Mouse (Mus musculus) midbrain, embryonic 13.5 days (tissue): ENCODE data around the gene Asz1. TPM values are rescaled to one million over a fixed set of nuclear protein-coding genes. Genes with fewer than 3 reads are reported as not detected.

Experiments used
- ATAC-seq: fragments of 200-750 bp; cut with Nextera tagmentation; 2 replicates; pipeline ENCODE4 v1.8.0; 2017; ENCODE audit warnings: mild to moderate bottlenecking, moderate TSS enrichment, moderate library complexity
- H3K27ac ChIP-seq: fragments of 300-500 bp; sonication (generic); 2 replicates; pipeline ENCODE4 v1.5.1; 2015; ENCODE audit warnings: inconsistent platforms, mild to moderate bottlenecking, moderate library complexity
- H3K27me3 ChIP-seq: fragments of 300-500 bp; sonication (generic); 2 replicates; pipeline ENCODE4 v1.6.1; 2015; ENCODE audit warnings: mild to moderate bottlenecking, inconsistent platforms
- H3K36me3 ChIP-seq: fragments of 300-500 bp; sonication (generic); 2 replicates; pipeline ENCODE4 v1.6.1; 2015; ENCODE audit warnings: mild to moderate bottlenecking, inconsistent platforms
- H3K4me1 ChIP-seq: fragments of 300-500 bp; sonication (generic); replicated peaks from 2 replicates; pipeline ENCODE4 v1.6.1; 2015; ENCODE audit warnings: inconsistent platforms
- H3K4me2 ChIP-seq: fragments of 300-500 bp; sonication (generic); replicated peaks from 2 replicates; pipeline ENCODE4 v1.6.1; 2015; ENCODE audit warnings: moderate library complexity, mild to moderate bottlenecking, inconsistent platforms
- H3K4me3 ChIP-seq: fragments of 300-500 bp; sonication (generic); replicated peaks from 2 replicates; pipeline ENCODE4 v1.5.1; 2015; ENCODE audit warnings: mild to moderate bottlenecking, inconsistent platforms
- H3K9ac ChIP-seq: fragments of 300-500 bp; sonication (generic); replicated peaks from 2 replicates; pipeline ENCODE4 v1.6.1; 2015; ENCODE audit warnings: mild to moderate bottlenecking, inconsistent platforms
- H3K9me3 ChIP-seq: fragments of 300-500 bp; sonication (generic); 2 replicates; pipeline ENCODE4 v1.6.1; 2016; ENCODE audit warnings: mild to moderate bottlenecking, inconsistent platforms
- WGBS: fragments of 180-500 bp; shearing (Covaris S2); methylation state at CpG from one replicate; pipeline ENCODE4 v1.1.7; 2015; 5-methylcytosine and 5-hydroxymethylcytosine counted together
- polyA plus RNA-seq: library from polyadenylated mRNA; unstranded; fragments of >200 nt; fragmentation: Nextera tagmentation; extraction: Ambion mirVana; gene quantifications from 2 replicates; pipeline ENCODE4 v1.2.1, GENCODE M21; 2015

Gene Asz1
- polyA plus RNA-seq, 1 experiment from 2014 or later: not detected

DNA sequence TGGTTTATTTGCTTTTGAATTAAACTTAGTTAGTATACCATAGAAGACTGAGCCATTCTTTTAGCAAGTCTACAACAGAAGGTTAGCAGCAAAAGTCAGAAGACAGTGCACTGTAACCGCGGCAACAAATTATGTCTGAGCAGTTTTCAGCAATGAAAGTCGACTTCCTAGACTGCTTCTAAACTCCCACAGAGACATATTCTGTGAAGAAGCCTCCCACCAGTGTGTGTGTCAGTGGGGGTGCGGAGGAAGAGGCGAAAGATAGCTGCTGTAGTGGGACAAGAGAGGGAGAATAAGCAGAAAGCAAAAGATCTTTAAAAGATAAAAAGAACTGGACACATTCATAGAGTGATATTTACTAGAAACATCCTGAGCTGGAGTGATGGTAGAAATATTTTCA lies 57.2 kb downstream of the Asz1 start:
- ATAC-seq: no peak
- no peaks in the 10 kb centered on the region for H3K4me1 ChIP-seq
- H3K9ac ChIP-seq: no peak overlapping the region
- no peak overlapping the region for H3K4me2 ChIP-seq
- H3K27me3 ChIP-seq: no peaks in the 10 kb centered on the region
- H3K4me3 ChIP-seq: no peak overlapping the region
- no peaks in the 10 kb centered on the region for H3K36me3 ChIP-seq
- H3K27ac ChIP-seq: no peak overlapping the region
- 53% methylated on average over 5 of the region's 5 CpGs for WGBS
- 0 out of 2 replicates have a peak, but pooled peaks cover 3% of the 10 kb centered on the region for H3K9me3 ChIP-seq

- 89% methylated on average over 4 of the region's 4 CpGs for whole genome bisulfite sequencing
- Histone ChIP-seq H3K4me2 (no peak overlapping the region), H3K36me3 (no peaks in the 10 kb centered on the region), H3K27me3 (no peaks in the 10 kb centered on the region), H3K4me3 (no peak overlapping the region), H3K9ac (no peak overlapping the region), H3K4me1 (no peaks in the 10 kb centered on the region), H3K27ac (no peak overlapping the region), H3K9me3 (0 out of 2 replicates have a peak, but pooled peaks cover 3% of the 10 kb centered on the region)
- ATAC-seq: no peak
These were observed 64.6 kb downstream of the Asz1 start for GRCm38 (mm10) chr6:18044299-18044698.

DNA sequence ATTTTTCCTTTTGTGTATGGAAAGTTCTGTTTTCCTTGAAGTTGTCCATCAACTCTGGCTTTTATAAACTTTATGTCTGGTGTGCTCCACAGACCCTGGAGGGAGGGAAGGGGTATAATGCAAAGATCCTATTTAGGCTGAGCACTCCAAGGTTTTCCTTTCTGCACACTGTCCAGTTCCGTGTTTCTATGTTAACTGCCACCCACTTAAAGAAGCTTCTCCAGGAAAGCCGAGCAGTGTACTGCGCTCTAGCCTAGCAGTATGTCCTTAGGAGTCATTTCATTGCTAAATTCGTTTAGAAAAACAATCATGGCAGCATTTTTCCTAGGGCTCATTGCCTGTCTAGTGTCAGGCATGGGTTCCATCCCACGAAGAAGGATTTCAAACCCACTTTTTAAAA lies 65.7 kb downstream of the Asz1 start:
- no peak overlapping the region for H3K9ac ChIP-seq
- H3K4me2 ChIP-seq: no peak overlapping the region
- no peak overlapping the region for H3K4me3 ChIP-seq
- 84% methylated on average over 5 of the region's 5 CpGs for WGBS
- H3K27ac ChIP-seq: no peak overlapping the region
- ATAC-seq: no peak
- H3K27me3 ChIP-seq: no peaks in the 10 kb centered on the region
- H3K36me3 ChIP-seq: no peaks in the 10 kb centered on the region
- no peaks in the 10 kb centered on the region for H3K4me1 ChIP-seq
- no peaks in the 10 kb centered on the region for H3K9me3 ChIP-seq

- H3K36me3 ChIP-seq: no peaks in the 10 kb centered on the region
- no peak for ATAC-seq
- peak overlapping the region; percentile 53 for H3K4me3 ChIP-seq
- no peaks in the 10 kb centered on the region for H3K9me3 ChIP-seq
- 17% methylated on average over 6 of the region's 6 CpGs for WGBS
- H3K4me1 ChIP-seq: peaks cover 26% of the 10 kb centered on the region
- no peak overlapping the region for H3K9ac ChIP-seq
- H3K27ac ChIP-seq: no peak overlapping the region
- peak overlapping the region; percentile 93 for H3K4me2 ChIP-seq
- H3K27me3 ChIP-seq: peaks cover 51% of the 10 kb centered on the region
These were observed 76.6 kb downstream of the Asz1 start for GRCm38 (mm10) chr6:18032271-18032670.

- Histone ChIP-seq H3K9me3 (no peaks in the 10 kb centered on the region), H3K9ac (peak overlapping the region; percentile 47; the same call in 1 of the 2 replicates), H3K4me3 (peak overlapping the region; percentile 53), H3K4me2 (peak overlapping the region; percentile 93), H3K4me1 (peaks cover 26% of the 10 kb centered on the region), H3K27ac (no peak overlapping the region), H3K27me3 (peaks cover 51% of the 10 kb centered on the region), H3K36me3 (no peaks in the 10 kb centered on the region)
- WGBS: 1% methylated on average over 29 of the region's 29 CpGs
- peak; percentile 73 for ATAC-seq
These were observed 77.3 kb downstream of the Asz1 start for GRCm38 (mm10) chr6:18031509-18032010.

DNA sequence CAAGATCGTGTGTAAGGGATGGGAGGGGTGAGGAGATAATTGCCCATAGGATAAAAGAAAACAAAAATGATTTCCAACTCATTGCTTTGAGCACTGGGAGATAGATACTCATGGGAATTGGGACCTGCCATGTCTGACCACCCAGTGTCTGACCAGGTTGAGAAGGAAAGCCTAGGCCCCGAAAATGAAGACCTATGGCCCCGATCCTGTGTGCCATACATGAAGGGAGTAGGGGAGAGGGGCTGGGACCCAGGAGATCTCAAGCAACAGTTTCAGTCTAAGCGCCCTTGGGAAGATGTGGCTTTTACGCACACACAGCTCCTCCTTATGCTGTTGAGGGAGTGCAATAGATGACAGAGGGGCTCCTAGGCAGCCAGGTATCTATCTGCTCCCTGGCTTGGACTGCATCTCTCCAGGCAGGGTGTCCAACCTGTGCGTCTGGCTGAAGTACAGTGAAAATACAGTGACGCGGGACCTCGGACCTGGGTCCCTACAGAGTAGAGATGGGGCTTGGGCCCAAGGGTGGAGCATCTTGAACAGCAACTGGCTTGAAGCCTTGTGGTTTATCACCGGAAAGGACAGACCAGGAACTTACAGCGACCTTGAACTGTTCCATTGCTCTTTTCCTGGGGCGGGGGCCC lies 77.9 kb downstream of the Asz1 start:
- peak overlapping the region; percentile 93 for H3K4me2 ChIP-seq
- H3K27me3 ChIP-seq: peaks cover 51% of the 10 kb centered on the region
- H3K9me3 ChIP-seq: no peaks in the 10 kb centered on the region
- H3K36me3 ChIP-seq: no peaks in the 10 kb centered on the region
- 8% methylated on average over 12 of the region's 12 CpGs for WGBS
- 0 out of 2 replicates have a peak overlapping the region, but pooled peaks have one; percentile 47 for H3K9ac ChIP-seq
- H3K27ac ChIP-seq: no peak overlapping the region
- peaks cover 26% of the 10 kb centered on the region for H3K4me1 ChIP-seq
- peak overlapping the region; percentile 53 for H3K4me3 ChIP-seq
- ATAC-seq: peak; percentile 22

- Histone ChIP-seq H3K4me3 (peak within 1 kb of the TSS; percentile 53), H3K9me3 (no peaks in the 10 kb centered on the region), H3K36me3 (no peaks in the 10 kb centered on the region), H3K27ac (no peak within 1 kb of the TSS), H3K4me1 (peaks cover 26% of the 10 kb centered on the region), H3K27me3 (peaks cover 51% of the 10 kb centered on the region), H3K9ac (peak within 1 kb of the TSS; percentile 59), H3K4me2 (peak within 1 kb of the TSS; percentile 93)
- ATAC-seq: peak; percentile 67
- under 1% methylated on average over 47 of the region's 47 CpGs for WGBS
These were observed 78.9 kb downstream of the Asz1 start, which contains the start of gene Wnt2 for GRCm38 (mm10) chr6:18029746-18030656. Gene Wnt2, minus strand, starts transcription at chr6:18030585.

DNA sequence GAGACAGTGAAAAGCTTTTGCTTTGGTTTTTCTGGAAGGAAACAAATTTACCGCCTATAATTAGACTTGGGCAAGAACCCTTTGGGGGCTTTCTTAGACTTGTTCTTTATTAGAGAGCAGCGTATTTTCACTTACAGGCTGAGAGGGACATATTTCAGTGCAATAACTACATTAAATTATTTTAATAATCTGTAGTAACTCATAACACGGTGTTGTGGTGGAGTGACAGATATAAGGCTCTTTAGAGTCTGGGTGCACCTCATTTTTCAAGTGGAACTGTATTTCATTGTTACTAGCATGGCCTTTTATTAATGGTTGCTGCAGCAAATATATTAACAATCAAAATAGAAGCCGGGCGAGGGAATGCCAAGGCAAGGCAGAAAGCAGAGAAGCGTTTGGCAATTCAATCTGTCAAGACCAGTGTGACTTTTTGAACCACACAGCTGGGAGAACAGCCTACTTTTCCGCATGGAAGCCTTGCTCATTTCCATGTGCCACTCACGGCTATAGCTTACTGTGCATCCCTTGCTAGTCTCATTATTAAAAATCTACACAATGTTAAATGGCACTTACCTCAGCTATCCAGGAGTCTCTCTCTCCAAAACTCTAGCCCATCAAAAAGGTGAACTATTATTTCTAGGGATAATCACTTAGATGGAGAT lies 84.6 kb downstream of the Asz1 start:
- no peak for ATAC-seq
- WGBS: 74% methylated on average over 8 of the region's 8 CpGs
- H3K4me1 ChIP-seq: no peaks in the 10 kb centered on the region
- H3K27ac ChIP-seq: no peak overlapping the region
- H3K9me3 ChIP-seq: no peaks in the 10 kb centered on the region
- peaks cover 11% of the 10 kb centered on the region for H3K27me3 ChIP-seq
- no peak overlapping the region for H3K4me3 ChIP-seq
- no peak overlapping the region; the same call in 1 of the 2 replicates for H3K9ac ChIP-seq
- no peak overlapping the region for H3K4me2 ChIP-seq
- H3K36me3 ChIP-seq: no peaks in the 10 kb centered on the region

- Histone ChIP-seq H3K4me3 (no peak overlapping the region), H3K27ac (no peak overlapping the region), H3K4me1 (no peaks in the 10 kb centered on the region), H3K9ac (no peak overlapping the region), H3K27me3 (no peaks in the 10 kb centered on the region), H3K4me2 (no peak overlapping the region), H3K36me3 (no peaks in the 10 kb centered on the region), H3K9me3 (no peaks in the 10 kb centered on the region)
- ATAC-seq: no peak
- WGBS: 81% methylated on average over 7 of the region's 7 CpGs
These were observed 95.5 kb downstream of the Asz1 start for GRCm38 (mm10) chr6:18013346-18013745.

- Histone ChIP-seq H3K4me3 (no peak overlapping the region), H3K27ac (no peak overlapping the region), H3K9me3 (no peaks in the 10 kb centered on the region), H3K9ac (no peak overlapping the region), H3K4me1 (no peaks in the 10 kb centered on the region), H3K27me3 (no peaks in the 10 kb centered on the region), H3K4me2 (no peak overlapping the region), H3K36me3 (no peaks in the 10 kb centered on the region)
- 90% methylated on average over 3 of the region's 3 CpGs for WGBS
- no peak for ATAC-seq
These were observed 101.5 kb downstream of the Asz1 start for GRCm38 (mm10) chr6:18007356-18007755.

GRCm38 (mm10) chr6:18002065-18002464 lies 106.8 kb downstream of the Asz1 start:
- no peaks in the 10 kb centered on the region for H3K9me3 ChIP-seq
- no peak overlapping the region for H3K4me2 ChIP-seq
- no peak overlapping the region for H3K9ac ChIP-seq
- 91% methylated on average over 6 of the region's 6 CpGs for WGBS
- ATAC-seq: no peak
- no peak overlapping the region for H3K27ac ChIP-seq
- H3K27me3 ChIP-seq: no peaks in the 10 kb centered on the region
- H3K36me3 ChIP-seq: no peaks in the 10 kb centered on the region
- no peaks in the 10 kb centered on the region for H3K4me1 ChIP-seq
- no peak overlapping the region for H3K4me3 ChIP-seq
